Mouse (Mus musculus): Measurements from ENCODE around the gene Esam. TPM values are rescaled to one million over a fixed set of nuclear protein-coding genes. Genes with fewer than 3 reads are reported as not detected.

The Esam gene
- polyA plus RNA-seq, 1 experiment from 2014 or later = 18.2 TPM

GRCm38 (mm10) chr9:37544447-37545165 is 16.7 kb downstream of the Esam start:
- peaks cover 13% of the 10 kb centered on the region; the same call in 1 of the 2 replicates for H3K27me3 ChIP-seq (ENCODE audit: insufficient read depth, low read length)
- TF ChIP-seq CTCF (IDR thresholded peaks at IDR 0.05; ENCODE audit: low read depth) (peak; percentile 71), EP300 (IDR thresholded peaks at IDR 0.05; ENCODE audit: low read depth) (no peak)
- H3K9me3 ChIP-seq (ENCODE audit: low read length) = no peaks in the 10 kb centered on the region
- peak; percentile 64 for DNase-seq
- no peaks in the 10 kb centered on the region for H3K36me3 ChIP-seq (replicated peaks; ENCODE audit: insufficient read depth, low read length)
- no peak overlapping the region for H3K27ac ChIP-seq (ENCODE audit: low read depth)
- peak; percentile 72 for ATAC-seq
- 3% methylated on average over 29 of the region's 29 CpGs for WGBS (ENCODE audit: insufficient replicate concordance)
- peak overlapping the region; percentile 43 for H3K4me3 ChIP-seq (ENCODE audit: low read depth, low read length)
- peak overlapping the region; percentile 73 for H3K4me2 ChIP-seq (ENCODE audit: low read depth, low read length)
- H3K4me1 ChIP-seq (ENCODE audit: insufficient read depth) = no peaks in the 10 kb centered on the region; the same call in 1 of the 2 replicates
- no peak overlapping the region for H3K9ac ChIP-seq (replicated peaks)

GRCm38 (mm10) chr9:37545166-37545610 is 17.3 kb downstream of the Esam start:
- H3K27ac ChIP-seq (ENCODE audit: low read depth) = no peak overlapping the region
- H3K9me3 ChIP-seq (ENCODE audit: low read length) = no peaks in the 10 kb centered on the region
- ATAC-seq (no peak), DNase-seq (no peak)
- H3K4me2 ChIP-seq (ENCODE audit: low read depth, low read length) = peak overlapping the region; percentile 73
- no peaks in the 10 kb centered on the region; the same call in 1 of the 2 replicates for H3K4me1 ChIP-seq (ENCODE audit: insufficient read depth)
- 46% methylated on average over 17 of the region's 17 CpGs for WGBS (ENCODE audit: insufficient replicate concordance)
- no peak for TF ChIP-seq EP300 (IDR thresholded peaks at IDR 0.05; ENCODE audit: low read depth)
- TF ChIP-seq CTCF (IDR thresholded peaks at IDR 0.05; ENCODE audit: low read depth) = no peak
- H3K4me3 ChIP-seq (ENCODE audit: low read depth, low read length) = peak overlapping the region; percentile 43
- peaks cover 13% of the 10 kb centered on the region; the same call in 1 of the 2 replicates for H3K27me3 ChIP-seq (ENCODE audit: insufficient read depth, low read length)
- H3K36me3 ChIP-seq (replicated peaks; ENCODE audit: insufficient read depth, low read length) = no peaks in the 10 kb centered on the region
- no peak overlapping the region for H3K9ac ChIP-seq (replicated peaks)

- Histone ChIP-seq H3K27ac (ENCODE audit: low read depth) (no peak overlapping the region), H3K4me3 (ENCODE audit: low read depth, low read length) (no peak overlapping the region), H3K27me3 (ENCODE audit: insufficient read depth, low read length) (peaks cover 16% of the 10 kb centered on the region; the same call in 1 of the 2 replicates), H3K4me1 (ENCODE audit: insufficient read depth) (no peaks in the 10 kb centered on the region; the same call in 1 of the 2 replicates), H3K9me3 (ENCODE audit: low read length) (no peaks in the 10 kb centered on the region), H3K9ac (replicated peaks) (no peak overlapping the region), H3K36me3 (replicated peaks; ENCODE audit: insufficient read depth, low read length) (no peaks in the 10 kb centered on the region), H3K4me2 (ENCODE audit: low read depth, low read length) (no peak overlapping the region)
- TF ChIP-seq CTCF (IDR thresholded peaks at IDR 0.05; ENCODE audit: low read depth) (no peak), EP300 (IDR thresholded peaks at IDR 0.05; ENCODE audit: low read depth) (no peak)
- no peak for ATAC-seq
- WGBS (ENCODE audit: insufficient replicate concordance) = 72% methylated on average over 27 of the region's 27 CpGs
- DNase-seq = no peak
Measured at GRCm38 (mm10) chr9:37545847-37546452, 18.1 kb downstream of the Esam start.

- peaks cover 1% of the 10 kb centered on the region for H3K4me1 ChIP-seq (ENCODE audit: insufficient read depth)
- H3K27ac ChIP-seq (ENCODE audit: low read depth) = no peak overlapping the region
- 38% methylated on average over 1 of the region's 1 CpGs for WGBS (ENCODE audit: insufficient replicate concordance)
- ATAC-seq (no peak), DNase-seq (no peak)
- no peaks in the 10 kb centered on the region for H3K36me3 ChIP-seq (replicated peaks; ENCODE audit: insufficient read depth, low read length)
- no peak overlapping the region for H3K4me3 ChIP-seq (ENCODE audit: low read depth, low read length)
- TF ChIP-seq EP300 (IDR thresholded peaks at IDR 0.05; ENCODE audit: low read depth) = no peak
- peak; percentile 35 for TF ChIP-seq CTCF (IDR thresholded peaks at IDR 0.05; ENCODE audit: low read depth)
- no peaks in the 10 kb centered on the region for H3K9me3 ChIP-seq (ENCODE audit: low read length)
- H3K4me2 ChIP-seq (ENCODE audit: low read depth, low read length) = no peak overlapping the region
- H3K9ac ChIP-seq (replicated peaks) = no peak overlapping the region
- H3K27me3 ChIP-seq (ENCODE audit: insufficient read depth, low read length) = peaks cover 19% of the 10 kb centered on the region
Measured at GRCm38 (mm10) chr9:37546889-37547288, 19.0 kb downstream of the Esam start.

- peaks cover 27% of the 10 kb centered on the region for H3K27me3 ChIP-seq (ENCODE audit: insufficient read depth, low read length)
- H3K9ac ChIP-seq (replicated peaks) = no peak overlapping the region
- 58% methylated on average over 1 of the region's 1 CpGs for WGBS (ENCODE audit: insufficient replicate concordance)
- DNase-seq (no peak), ATAC-seq (no peak)
- no peak for TF ChIP-seq CTCF (IDR thresholded peaks at IDR 0.05; ENCODE audit: low read depth)
- no peak for TF ChIP-seq EP300 (IDR thresholded peaks at IDR 0.05; ENCODE audit: low read depth)
- H3K4me3 ChIP-seq (ENCODE audit: low read depth, low read length) = no peak overlapping the region
- no peak overlapping the region for H3K4me2 ChIP-seq (ENCODE audit: low read depth, low read length)
- H3K4me1 ChIP-seq (ENCODE audit: insufficient read depth) = peaks cover 26% of the 10 kb centered on the region
- H3K9me3 ChIP-seq (ENCODE audit: low read length) = no peaks in the 10 kb centered on the region
- no peaks in the 10 kb centered on the region for H3K36me3 ChIP-seq (replicated peaks; ENCODE audit: insufficient read depth, low read length)
- H3K27ac ChIP-seq (ENCODE audit: low read depth) = no peak overlapping the region
Measured at GRCm38 (mm10) chr9:37550435-37550834, 22.6 kb downstream of the Esam start.

- ATAC-seq (no peak), DNase-seq (no peak)
- peaks cover 26% of the 10 kb centered on the region for H3K4me1 ChIP-seq (ENCODE audit: insufficient read depth)
- H3K4me3 ChIP-seq (ENCODE audit: low read depth, low read length) = peak overlapping the region; percentile 43
- no peaks in the 10 kb centered on the region for H3K9me3 ChIP-seq (ENCODE audit: low read length)
- no peak overlapping the region for H3K27ac ChIP-seq (ENCODE audit: low read depth)
- no peaks in the 10 kb centered on the region for H3K36me3 ChIP-seq (replicated peaks; ENCODE audit: insufficient read depth, low read length)
- no peak overlapping the region; the same call in 1 of the 2 replicates for H3K9ac ChIP-seq (replicated peaks)
- H3K27me3 ChIP-seq (ENCODE audit: insufficient read depth, low read length) = peaks cover 18% of the 10 kb centered on the region
- 3% methylated on average over 23 of the region's 23 CpGs for WGBS (ENCODE audit: insufficient replicate concordance)
- TF ChIP-seq CTCF (IDR thresholded peaks at IDR 0.05; ENCODE audit: low read depth) (no peak), EP300 (IDR thresholded peaks at IDR 0.05; ENCODE audit: low read depth) (no peak)
- peak overlapping the region; percentile 83 for H3K4me2 ChIP-seq (ENCODE audit: low read depth, low read length)
Measured at GRCm38 (mm10) chr9:37551751-37552531, 24.1 kb downstream of the Esam start.
